Mouse (Mus musculus): ENCODE data around the gene Oprl1. TPM values are rescaled to one million over a fixed set of nuclear protein-coding genes. Genes with fewer than 3 reads are reported as not detected.

The Oprl1 gene
- 7.5 and 9.2 TPM in 2 replicates for polyA plus RNA-seq (2014; fragmentation: Nextera tagmentation; extraction: Ambion mirVana)

DNA sequence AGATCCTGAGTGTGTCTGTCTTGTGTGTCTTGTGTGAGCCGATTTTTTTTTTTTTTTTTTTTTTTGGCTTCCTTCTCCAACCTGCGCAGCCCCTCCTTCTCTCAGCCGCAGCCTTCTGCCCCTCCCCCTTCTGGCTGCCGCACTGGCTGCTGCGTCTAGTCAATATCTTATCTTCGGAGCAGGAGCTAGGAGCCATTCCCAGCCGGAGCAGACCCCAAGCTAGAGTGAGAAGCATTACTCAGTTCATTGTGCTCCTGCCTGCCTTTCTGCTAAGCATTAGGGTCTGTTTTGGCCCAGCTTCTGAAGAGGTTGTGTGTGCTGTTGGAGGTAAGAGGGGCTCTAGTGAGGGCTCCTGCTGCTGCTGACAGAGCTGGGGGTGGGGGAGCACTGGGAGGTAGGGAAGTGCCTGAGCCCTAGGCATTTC, at the start of gene Oprl1:
Gene Oprl1 (plus strand): TSS at position 114 of the 424 bp plus-strand sequence.
- no peaks in the 10 kb centered on the region for H3K27me3 ChIP-seq (ENCODE audit: control insufficient read depth, insufficient read depth, low read length)
- H3K4me2 ChIP-seq: peak within 1 kb of the TSS; percentile 59
- peak within 1 kb of the TSS; percentile 67 for H3K9ac ChIP-seq (ENCODE audit: low read depth, low read length)
- peaks cover 8% of the 10 kb centered on the region for H3K4me1 ChIP-seq (ENCODE audit: control insufficient read depth, insufficient read depth, low read length)
- no peaks in the 10 kb centered on the region for H3K9me3 ChIP-seq (replicated peaks; ENCODE audit: control insufficient read depth, low read length)
- WGBS (ENCODE audit: insufficient replicate concordance): 0% methylated on average over 7 of the region's 7 CpGs
- peak within 1 kb of the TSS; percentile 71 for H3K27ac ChIP-seq (ENCODE audit: low read depth, low read length)
- peak within 1 kb of the TSS; percentile 34 for H3K4me3 ChIP-seq (ENCODE audit: low read depth, low read length)
- H3K36me3 ChIP-seq (ENCODE audit: control insufficient read depth, insufficient read depth, low read length): 0 out of 2 replicates have a peak, but pooled peaks cover 4% of the 10 kb centered on the region
- ATAC-seq (replicated peaks; ENCODE audit: insufficient number of reproducible peaks, low FRiP score, low TSS enrichment): peak; percentile 54; the same call in 1 of the 2 replicates

GRCm38 (mm10) chr2:181670285-181670912, 44.4 kb upstream of the Oprl1 start:
- ATAC-seq (replicated peaks; ENCODE audit: insufficient number of reproducible peaks, low FRiP score, low TSS enrichment): no peak
- Histone ChIP-seq H3K4me1 (ENCODE audit: control insufficient read depth, insufficient read depth, low read length) (peaks cover 10% of the 10 kb centered on the region), H3K9me3 (replicated peaks; ENCODE audit: control insufficient read depth, low read length) (no peaks in the 10 kb centered on the region), H3K4me2 (peak overlapping the region; percentile 83), H3K36me3 (ENCODE audit: control insufficient read depth, insufficient read depth, low read length) (no peaks in the 10 kb centered on the region), H3K4me3 (ENCODE audit: low read depth, low read length) (peak overlapping the region; percentile 56), H3K9ac (ENCODE audit: low read depth, low read length) (peak overlapping the region; percentile 65), H3K27me3 (ENCODE audit: control insufficient read depth, insufficient read depth, low read length) (peaks cover 64% of the 10 kb centered on the region), H3K27ac (ENCODE audit: low read depth, low read length) (no peak overlapping the region)
- WGBS (ENCODE audit: insufficient replicate concordance): 4% methylated on average over 54 of the region's 56 CpGs

- Histone ChIP-seq H3K9me3 (replicated peaks; ENCODE audit: control insufficient read depth, low read length) (no peaks in the 10 kb centered on the region), H3K9ac (ENCODE audit: low read depth, low read length) (peak overlapping the region; percentile 65), H3K4me2 (peak overlapping the region; percentile 83), H3K4me1 (ENCODE audit: control insufficient read depth, insufficient read depth, low read length) (peaks cover 14% of the 10 kb centered on the region), H3K27me3 (ENCODE audit: control insufficient read depth, insufficient read depth, low read length) (peaks cover 64% of the 10 kb centered on the region), H3K27ac (ENCODE audit: low read depth, low read length) (no peak overlapping the region), H3K36me3 (ENCODE audit: control insufficient read depth, insufficient read depth, low read length) (no peaks in the 10 kb centered on the region), H3K4me3 (ENCODE audit: low read depth, low read length) (peak overlapping the region; percentile 56)
- no peak for ATAC-seq (replicated peaks; ENCODE audit: insufficient number of reproducible peaks, low FRiP score, low TSS enrichment)
- WGBS (ENCODE audit: insufficient replicate concordance): under 1% methylated on average over 41 of the region's 41 CpGs
Observed at GRCm38 (mm10) chr2:181670913-181671311, 43.9 kb upstream of the Oprl1 start.

DNA sequence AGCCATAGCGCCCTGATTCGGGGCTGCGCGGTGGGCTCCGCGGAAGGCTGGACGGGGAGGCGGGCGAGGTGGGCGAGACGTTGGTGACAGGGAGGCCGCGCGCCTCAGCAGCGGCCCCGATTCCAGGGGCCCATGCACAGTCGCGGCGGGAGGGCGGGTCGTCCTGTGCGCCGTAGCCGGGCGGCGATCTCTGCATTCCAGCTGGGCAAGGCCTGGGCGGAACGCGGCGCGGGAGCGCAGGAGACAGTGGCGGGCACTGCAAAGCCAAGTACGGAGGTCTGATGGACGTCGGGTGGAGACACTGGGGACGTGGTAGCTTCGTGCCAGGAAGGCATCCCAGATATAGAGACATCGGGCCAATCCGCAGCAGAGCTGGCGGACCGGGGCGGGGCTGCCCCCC, 43.5 kb upstream of the Oprl1 start, which contains the start of gene Sox18:
Gene Sox18 (minus strand): TSS at position 315 of the 400 bp plus-strand sequence.
- Histone ChIP-seq H3K9me3 (replicated peaks; ENCODE audit: control insufficient read depth, low read length) (no peaks in the 10 kb centered on the region), H3K27me3 (ENCODE audit: control insufficient read depth, insufficient read depth, low read length) (peaks cover 64% of the 10 kb centered on the region), H3K27ac (ENCODE audit: low read depth, low read length) (no peak within 1 kb of the TSS), H3K9ac (ENCODE audit: low read depth, low read length) (peak within 1 kb of the TSS; percentile 65), H3K36me3 (ENCODE audit: control insufficient read depth, insufficient read depth, low read length) (no peaks in the 10 kb centered on the region), H3K4me2 (peak within 1 kb of the TSS; percentile 83), H3K4me3 (ENCODE audit: low read depth, low read length) (peak within 1 kb of the TSS; percentile 56), H3K4me1 (ENCODE audit: control insufficient read depth, insufficient read depth, low read length) (peaks cover 14% of the 10 kb centered on the region)
- peak; percentile 48; the same call in 1 of the 2 replicates for ATAC-seq (replicated peaks; ENCODE audit: insufficient number of reproducible peaks, low FRiP score, low TSS enrichment)
- 0% methylated on average over 43 of the region's 43 CpGs for WGBS (ENCODE audit: insufficient replicate concordance)

- H3K27me3 ChIP-seq (ENCODE audit: control insufficient read depth, insufficient read depth, low read length): peaks cover 64% of the 10 kb centered on the region
- ATAC-seq (replicated peaks; ENCODE audit: insufficient number of reproducible peaks, low FRiP score, low TSS enrichment): no peak
- no peaks in the 10 kb centered on the region for H3K36me3 ChIP-seq (ENCODE audit: control insufficient read depth, insufficient read depth, low read length)
- H3K9ac ChIP-seq (ENCODE audit: low read depth, low read length): no peak overlapping the region
- peaks cover 14% of the 10 kb centered on the region for H3K4me1 ChIP-seq (ENCODE audit: control insufficient read depth, insufficient read depth, low read length)
- peak overlapping the region; percentile 83 for H3K4me2 ChIP-seq
- 22% methylated on average over 7 of the region's 7 CpGs for WGBS (ENCODE audit: insufficient replicate concordance)
- peak overlapping the region; percentile 56; the same call in 1 of the 2 replicates for H3K4me3 ChIP-seq (ENCODE audit: low read depth, low read length)
- no peak overlapping the region for H3K27ac ChIP-seq (ENCODE audit: low read depth, low read length)
- H3K9me3 ChIP-seq (replicated peaks; ENCODE audit: control insufficient read depth, low read length): no peaks in the 10 kb centered on the region
Observed at GRCm38 (mm10) chr2:181671984-181672383, 42.8 kb upstream of the Oprl1 start.

DNA sequence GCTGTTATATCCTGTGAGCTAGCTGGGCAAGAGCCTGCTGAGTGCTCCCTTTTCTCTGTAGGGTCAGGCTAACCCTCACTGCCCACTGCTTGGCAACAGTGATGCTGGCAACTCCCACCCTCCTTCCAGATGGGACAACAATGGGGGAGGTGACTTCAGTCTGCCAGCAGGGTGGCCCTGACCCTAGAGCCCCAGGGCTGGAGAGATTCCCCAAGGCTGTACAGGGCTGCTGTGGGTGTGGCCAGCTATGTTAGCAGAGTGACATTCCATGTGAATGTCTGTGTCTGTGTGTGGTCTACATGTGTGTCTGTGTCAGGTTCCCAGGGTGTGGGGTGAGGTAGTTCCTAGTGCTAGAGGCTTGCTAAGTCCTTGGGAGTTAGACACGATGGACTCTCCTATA, 41.3 kb upstream of the Oprl1 start:
- Histone ChIP-seq H3K4me2 (no peak overlapping the region), H3K27me3 (ENCODE audit: control insufficient read depth, insufficient read depth, low read length) (peaks cover 58% of the 10 kb centered on the region), H3K27ac (ENCODE audit: low read depth, low read length) (no peak overlapping the region), H3K9me3 (replicated peaks; ENCODE audit: control insufficient read depth, low read length) (no peaks in the 10 kb centered on the region), H3K36me3 (ENCODE audit: control insufficient read depth, insufficient read depth, low read length) (no peaks in the 10 kb centered on the region), H3K9ac (ENCODE audit: low read depth, low read length) (no peak overlapping the region), H3K4me1 (ENCODE audit: control insufficient read depth, insufficient read depth, low read length) (peaks cover 14% of the 10 kb centered on the region), H3K4me3 (ENCODE audit: low read depth, low read length) (no peak overlapping the region)
- 65% methylated on average over 1 of the region's 1 CpGs for WGBS (ENCODE audit: insufficient replicate concordance)
- no peak for ATAC-seq (replicated peaks; ENCODE audit: insufficient number of reproducible peaks, low FRiP score, low TSS enrichment)

DNA sequence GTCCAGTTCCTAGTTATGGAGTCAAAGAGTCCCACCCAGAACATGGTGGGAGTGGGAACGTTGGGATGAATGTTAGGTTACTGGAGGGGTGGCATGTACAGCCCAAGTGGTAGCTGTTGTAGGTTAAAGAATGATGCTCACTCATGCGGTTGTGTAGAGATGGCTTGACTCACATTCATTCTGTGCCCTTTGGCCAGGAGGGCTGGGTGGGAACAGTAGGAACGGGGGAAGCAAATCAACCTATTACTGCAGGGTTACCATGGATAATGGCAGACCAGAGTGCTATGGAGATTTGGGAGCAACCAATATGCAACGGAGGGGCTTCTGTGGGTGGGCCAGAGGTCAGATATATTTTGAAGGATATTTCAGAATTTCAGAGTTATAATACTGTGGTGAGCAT, 39.9 kb upstream of the Oprl1 start:
- Histone ChIP-seq H3K36me3 (ENCODE audit: control insufficient read depth, insufficient read depth, low read length) (no peaks in the 10 kb centered on the region), H3K27me3 (ENCODE audit: control insufficient read depth, insufficient read depth, low read length) (peaks cover 44% of the 10 kb centered on the region), H3K4me1 (ENCODE audit: control insufficient read depth, insufficient read depth, low read length) (peaks cover 14% of the 10 kb centered on the region), H3K27ac (ENCODE audit: low read depth, low read length) (0 out of 2 replicates have a peak overlapping the region, but pooled peaks have one; percentile 22), H3K4me2 (peak overlapping the region; percentile 61), H3K9me3 (replicated peaks; ENCODE audit: control insufficient read depth, low read length) (no peaks in the 10 kb centered on the region), H3K4me3 (ENCODE audit: low read depth, low read length) (no peak overlapping the region), H3K9ac (ENCODE audit: low read depth, low read length) (no peak overlapping the region)
- no peak for ATAC-seq (replicated peaks; ENCODE audit: insufficient number of reproducible peaks, low FRiP score, low TSS enrichment)
- WGBS (ENCODE audit: insufficient replicate concordance): 76% methylated on average over 4 of the region's 4 CpGs

DNA sequence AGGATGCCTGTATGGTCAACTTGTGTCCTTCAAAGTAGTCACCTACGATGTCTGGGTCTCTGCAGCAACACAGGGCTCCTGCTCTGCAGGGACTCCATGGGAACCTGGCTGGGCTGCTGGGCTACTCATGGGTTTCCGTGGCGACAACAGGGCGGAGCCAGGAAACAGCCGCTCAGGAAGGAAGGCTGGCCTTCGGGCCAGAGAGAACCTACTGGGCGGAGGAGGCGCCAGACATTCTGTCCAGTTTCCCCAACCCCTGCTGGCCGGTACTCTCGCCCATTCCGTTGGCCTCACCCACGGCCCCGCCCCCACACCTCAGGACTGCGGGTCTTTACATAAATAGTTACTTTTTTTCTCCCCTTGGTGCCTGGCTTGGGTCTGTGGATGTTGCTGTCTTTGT, 39.4 kb upstream of the Oprl1 start:
- H3K27ac ChIP-seq (ENCODE audit: low read depth, low read length): 0 out of 2 replicates have a peak overlapping the region, but pooled peaks have one; percentile 22

More for the DNA sequence above, 39.4 kb upstream of the Oprl1 start:
- Histone ChIP-seq H3K4me1 (ENCODE audit: control insufficient read depth, insufficient read depth, low read length) (peaks cover 9% of the 10 kb centered on the region), H3K27me3 (ENCODE audit: control insufficient read depth, insufficient read depth, low read length) (peaks cover 39% of the 10 kb centered on the region), H3K4me2 (peak overlapping the region; percentile 61), H3K9ac (ENCODE audit: low read depth, low read length) (peak overlapping the region; percentile 54), H3K9me3 (replicated peaks; ENCODE audit: control insufficient read depth, low read length) (no peaks in the 10 kb centered on the region), H3K4me3 (ENCODE audit: low read depth, low read length) (no peak overlapping the region; the same call in 1 of the 2 replicates), H3K36me3 (ENCODE audit: control insufficient read depth, insufficient read depth, low read length) (no peaks in the 10 kb centered on the region)
- under 1% methylated on average over 14 of the region's 14 CpGs for WGBS (ENCODE audit: insufficient replicate concordance)
- 0 out of 2 replicates have a peak, but pooled peaks have one; percentile 8 for ATAC-seq (replicated peaks; ENCODE audit: insufficient number of reproducible peaks, low FRiP score, low TSS enrichment)

Data from heart, embryonic 11.5 days (tissue).